Mouse (Mus musculus) cerebellum, adult 2 months (tissue): ENCODE measurements around the gene Map2k4. TPM values are rescaled to one million over a fixed set of nuclear protein-coding genes. Genes with fewer than 3 reads are reported as not detected.

Experiments used
- DNase-seq, 2 experiments: peaks; one replicate each; pipeline ENCODE4 v3.0.0; 2021
- H3K27ac ChIP-seq: fragments of 200-500 bp; 2 replicates; pipeline ENCODE4 v1.5.1; 2012; ENCODE audit warnings: low read length, control low read depth, inconsistent platforms; ENCODE audit not compliant: insufficient read depth
- H3K27me3 ChIP-seq: fragments of 200-500 bp; 2 replicates; pipeline ENCODE4 v1.6.1; 2012; ENCODE audit warnings: inconsistent platforms, mild to moderate bottlenecking, low read length, moderate library complexity; ENCODE audit not compliant: control insufficient read depth, insufficient read depth
- H3K4me1 ChIP-seq: fragments of 200-500 bp; 2 replicates; pipeline ENCODE4 v1.6.1; 2011; ENCODE audit warnings: low read length; ENCODE audit not compliant: control insufficient read depth, insufficient read depth
- H3K4me3 ChIP-seq: fragments of 200-500 bp; replicated peaks from 2 replicates; pipeline ENCODE3; 2011; ENCODE audit warnings: mild to moderate bottlenecking, low read depth, low read length, control low read depth; ENCODE audit not compliant: insufficient read depth
- CTCF ChIP-seq: fragments of 200-500 bp; IDR thresholded peaks from 2 replicates; pipeline ENCODE4 v1.5.1; 2011; ENCODE audit warnings: low read depth, mild to moderate bottlenecking, control low read depth, low read length, moderate library complexity, borderline replicate concordance; ENCODE audit not compliant: insufficient read depth
- POLR2A ChIP-seq: fragments of 200-500 bp; IDR thresholded peaks from 2 replicates; pipeline ENCODE4 v1.6.1; 2011; ENCODE audit warnings: low read length, control low read depth, borderline replicate concordance; ENCODE audit not compliant: insufficient read depth
- WGBS: fragments of 180-500 bp; shearing (Covaris S2); methylation state at CpG from one replicate; pipeline ENCODE4 v1.1.7; 2018; 5-methylcytosine and 5-hydroxymethylcytosine counted together
- polyA plus RNA-seq: library from polyadenylated mRNA; depleted of rRNA; stranded (reverse); fragments of >200 nt; gene quantifications from 2 replicates; pipeline ENCODE4 v1.2.3, GENCODE M21; 2012; rRNA removed

Gene Map2k4
- polyA plus RNA-seq, 1 experiment = 130 TPM

- TF ChIP-seq CTCF (no peak), POLR2A (no peak)
- no peaks in the 10 kb centered on the region for H3K4me1 ChIP-seq
- H3K27ac ChIP-seq = no peak overlapping the region
- DNase-seq = no peak
- 46% methylated on average over 4 of the region's 4 CpGs for WGBS
- no peaks in the 10 kb centered on the region for H3K27me3 ChIP-seq
- no peak overlapping the region for H3K4me3 ChIP-seq
Measured at GRCm38 (mm10) chr11:65644539-65644938, 143.6 kb downstream of the Map2k4 start.

- no peak overlapping the region for H3K27ac ChIP-seq
- H3K4me3 ChIP-seq = no peak overlapping the region
- no peak for DNase-seq
- TF ChIP-seq POLR2A (no peak), CTCF (no peak)
- no peaks in the 10 kb centered on the region for H3K4me1 ChIP-seq
- 11% methylated on average over 6 of the region's 6 CpGs for WGBS
- H3K27me3 ChIP-seq = no peaks in the 10 kb centered on the region
Measured at GRCm38 (mm10) chr11:65640261-65640660, 147.8 kb downstream of the Map2k4 start.

Other genes with a start within 250 kb of the Map2k4 start
- gene Zkscan6, start 18.9 kb upstream of the Map2k4 start, polyA plus RNA-seq = 9.5 and 10.9 TPM in 2 replicates